Mouse (Mus musculus) urinary bladder, adult 18-20 months (tissue): Measurements from ENCODE around the gene Ager.
A peak's percentile ranks its signal among the peaks of the same experiment; 100 is the strongest.

ENCODE experiments used
- DNase-seq, 2 experiments: peaks; one replicate each; pipeline ENCODE4 v3.0.0; 2022; ENCODE audit warnings: low spot score in 2 of 2, mixed read lengths in 2 of 2

Ager gene

GRCm38 (mm10) chr17:34630761-34631301, 33.2 kb downstream of the Ager start:
- DNase-seq, result no peak

GRCm38 (mm10) chr17:34631647-34632046, 34.0 kb downstream of the Ager start:
- no peak for DNase-seq

GRCm38 (mm10) chr17:34632261-34632691, 34.6 kb downstream of the Ager start:
- peak; percentile 79 to 82 for DNase-seq

GRCm38 (mm10) chr17:34635671-34636070, 38.0 kb downstream of the Ager start:
- no peak for DNase-seq

GRCm38 (mm10) chr17:34637459-34637858, 39.8 kb downstream of the Ager start:
- DNase-seq, result no peak

GRCm38 (mm10) chr17:34639461-34640255, 42.0 kb downstream of the Ager start:
- DNase-seq, result no peak

- no peak for DNase-seq
Measured at GRCm38 (mm10) chr17:34640778-34641601, 43.3 kb downstream of the Ager start.

GRCm38 (mm10) chr17:34641945-34642344, 44.3 kb downstream of the Ager start:
- no peak for DNase-seq

GRCm38 (mm10) chr17:34643379-34643778, 45.7 kb downstream of the Ager start:
- DNase-seq, result no peak

- DNase-seq, result no peak
Measured at GRCm38 (mm10) chr17:34643944-34644343, 46.3 kb downstream of the Ager start.

- peak; percentile 92 to 93 for DNase-seq
Measured at GRCm38 (mm10) chr17:34644608-34645007, 46.9 kb downstream of the Ager start, which contains the start of gene Fkbpl. Fkbpl (plus strand) TSS chr17:34644764.

- no peak for DNase-seq
Measured at GRCm38 (mm10) chr17:34645256-34645829, 47.7 kb downstream of the Ager start.

- no peak for DNase-seq
Measured at GRCm38 (mm10) chr17:34645831-34646511, 48.3 kb downstream of the Ager start.

GRCm38 (mm10) chr17:34646906-34647787, 49.5 kb downstream of the Ager start, which contains the start of gene Atf6b:
Atf6b (plus strand) TSS chr17:34647146.
- peak; percentile 71 to 96 for DNase-seq

- no peak for DNase-seq
Measured at GRCm38 (mm10) chr17:34648141-34648890, 50.7 kb downstream of the Ager start.

- no peak for DNase-seq
Measured at GRCm38 (mm10) chr17:34649106-34649864, 51.6 kb downstream of the Ager start.
